Mouse (Mus musculus) intestine, embryonic 14.5 days (tissue): ENCODE results near the gene Clec16a. TPM values are rescaled to one million over a fixed set of nuclear protein-coding genes. Genes with fewer than 3 reads are reported as not detected.
A peak's percentile ranks its signal among the peaks of the same experiment; 100 is the strongest.

Experiments
- ATAC-seq: fragments of 200-750 bp; cut with Nextera tagmentation; replicated peaks from 2 replicates; pipeline ENCODE4 v1.8.0; 2017; ENCODE audit warnings: low read depth, moderate number of reproducible peaks, moderate TSS enrichment, moderate library complexity; ENCODE audit not compliant: low FRiP score, low TSS enrichment
- DNase-seq: peaks from one replicate; pipeline ENCODE4 v3.0.0-alpha.2; 2018; ENCODE audit warnings: low spot score
- H3K27ac ChIP-seq: fragments of 300-500 bp; sonication (generic); 2 replicates; pipeline ENCODE4 v1.5.1; 2014; ENCODE audit warnings: low read depth, mild to moderate bottlenecking, control low read depth
- H3K27me3 ChIP-seq: fragments of 300-500 bp; sonication (generic); replicated peaks from 2 replicates; pipeline ENCODE4 v1.6.1; 2014; ENCODE audit warnings: low read length, control low read depth; ENCODE audit not compliant: control insufficient read depth, insufficient read depth
- H3K36me3 ChIP-seq: fragments of 300-500 bp; sonication (generic); 2 replicates; pipeline ENCODE4 v1.6.1; 2014; ENCODE audit warnings: low read length, control low read depth; ENCODE audit not compliant: control insufficient read depth, insufficient read depth
- H3K4me1 ChIP-seq: fragments of 300-500 bp; sonication (generic); replicated peaks from 2 replicates; pipeline ENCODE4 v1.6.1; 2014; ENCODE audit warnings: low read length, control low read depth, mixed read lengths; ENCODE audit not compliant: control insufficient read depth, insufficient read depth
- H3K4me2 ChIP-seq: fragments of 300-500 bp; sonication (generic); 2 replicates; pipeline ENCODE4 v1.6.1; 2014; ENCODE audit warnings: low read length
- H3K4me3 ChIP-seq: fragments of 300-500 bp; sonication (generic); 2 replicates; pipeline ENCODE4 v1.5.1; 2014; ENCODE audit warnings: low read depth, low read length, control low read depth, mixed read lengths
- H3K9ac ChIP-seq: fragments of 300-500 bp; sonication (generic); 2 replicates; pipeline ENCODE4 v1.6.1; 2014; ENCODE audit warnings: mild to moderate bottlenecking, low read length
- H3K9me3 ChIP-seq: fragments of 300-500 bp; sonication (generic); 2 replicates; pipeline ENCODE4 v1.6.1; 2016; ENCODE audit warnings: low read length, control low read depth; ENCODE audit not compliant: control insufficient read depth
- WGBS: fragments of 180-500 bp; shearing (Covaris S2); extraction: QIAGEN DNeasy Blood & Tissue Kit; methylation state at CpG from one replicate; pipeline ENCODE4 v1.1.7; 2014; 5-methylcytosine and 5-hydroxymethylcytosine counted together
- polyA plus RNA-seq: library from polyadenylated mRNA; unstranded; fragments of >200 nt; fragmentation: Nextera tagmentation; extraction: Ambion mirVana; gene quantifications from 2 replicates; pipeline ENCODE4 v1.2.1, GENCODE M21; 2014

The Clec16a gene
- polyA plus RNA-seq = 26.6 and 30.2 TPM in 2 replicates

DNA sequence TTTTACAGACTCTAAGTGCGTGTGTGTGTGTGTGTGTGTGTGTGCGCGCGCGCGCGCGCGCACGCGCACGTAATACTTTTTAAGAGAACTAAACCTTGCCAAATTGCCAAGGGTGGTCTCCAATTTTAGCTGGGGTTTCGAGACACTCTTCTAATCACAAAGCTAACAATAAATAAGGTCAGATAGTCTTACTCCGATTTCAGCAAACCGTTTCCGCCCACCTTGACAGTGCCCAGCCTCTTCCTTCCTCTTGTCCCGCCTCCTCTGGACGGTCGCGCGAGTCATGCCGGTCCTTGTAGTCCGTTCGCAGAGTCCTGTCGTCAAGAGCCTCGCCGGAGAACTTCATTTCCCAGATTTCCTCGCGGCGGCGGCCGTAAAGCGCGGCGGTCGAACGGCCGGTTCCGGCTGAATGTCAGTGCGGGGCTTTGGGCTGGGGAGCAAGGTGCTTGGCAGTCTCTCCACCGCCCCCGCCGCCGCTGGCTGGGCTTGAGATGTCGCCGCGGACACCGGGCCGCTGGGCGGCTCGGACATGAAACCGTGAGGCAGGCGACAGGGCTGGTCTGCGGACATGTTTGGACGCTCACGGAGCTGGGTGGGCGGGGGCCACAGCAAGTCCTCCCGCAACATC, at the start of gene Clec16a:
Clec16a (plus strand) TSS at position 345 of the 628 bp plus-strand sequence.
- Histone ChIP-seq H3K9me3 (no peaks in the 10 kb centered on the region), H3K4me2 (peak within 1 kb of the TSS; percentile 90), H3K4me1 (peaks cover 32% of the 10 kb centered on the region), H3K27me3 (no peaks in the 10 kb centered on the region), H3K36me3 (no peaks in the 10 kb centered on the region), H3K27ac (no peak within 1 kb of the TSS; the same call in 1 of the 2 replicates), H3K9ac (peak within 1 kb of the TSS; percentile 72), H3K4me3 (peak within 1 kb of the TSS; percentile 89)
- DNase-seq (peak; percentile 97), ATAC-seq (peak; percentile 87)
- WGBS = under 1% methylated on average over 58 of the region's 58 CpGs

DNA sequence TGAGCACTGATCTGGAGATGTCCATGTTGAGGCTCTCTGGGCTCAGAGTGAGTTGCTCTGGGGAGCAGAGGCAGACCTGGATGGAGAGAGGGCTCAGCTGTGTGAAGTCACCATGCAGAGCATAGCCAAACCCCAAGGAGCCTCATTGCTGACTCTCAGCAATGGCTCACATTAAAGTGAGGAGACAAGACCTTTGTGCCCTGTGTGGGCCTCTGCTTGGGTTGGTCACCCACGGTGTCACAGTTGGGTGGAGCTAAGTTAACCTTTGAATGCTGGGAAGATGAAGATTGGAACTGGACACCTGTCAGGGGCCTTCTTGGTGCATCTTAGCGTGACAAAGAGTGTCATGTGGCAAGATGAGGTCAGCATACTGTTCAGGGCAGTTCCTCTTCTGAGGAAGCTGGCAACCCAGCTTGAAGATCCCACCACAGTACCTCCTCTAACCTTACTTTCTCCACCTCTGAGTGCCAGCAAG, 49.3 kb upstream of the Clec16a start:
- WGBS = 71% methylated on average over 2 of the region's 2 CpGs
- ATAC-seq = no peak
- no peak overlapping the region for H3K27ac ChIP-seq
- no peak overlapping the region for H3K4me2 ChIP-seq
- no peak overlapping the region for H3K4me3 ChIP-seq
- no peaks in the 10 kb centered on the region for H3K4me1 ChIP-seq
- H3K9me3 ChIP-seq = no peaks in the 10 kb centered on the region
- no peaks in the 10 kb centered on the region for H3K36me3 ChIP-seq
- H3K9ac ChIP-seq = no peak overlapping the region
- 0 out of 2 replicates have a peak, but pooled peaks cover 3% of the 10 kb centered on the region for H3K27me3 ChIP-seq
- DNase-seq = no peak

GRCm38 (mm10) chr16:10498096-10498602, 47.0 kb upstream of the Clec16a start:
- Histone ChIP-seq H3K4me3 (no peak overlapping the region), H3K9ac (no peak overlapping the region), H3K36me3 (no peaks in the 10 kb centered on the region), H3K4me2 (no peak overlapping the region), H3K4me1 (no peaks in the 10 kb centered on the region), H3K27me3 (no peaks in the 10 kb centered on the region), H3K27ac (no peak overlapping the region), H3K9me3 (no peaks in the 10 kb centered on the region)
- 63% methylated on average over 5 of the region's 5 CpGs for WGBS
- no peak for ATAC-seq
- no peak for DNase-seq

DNA sequence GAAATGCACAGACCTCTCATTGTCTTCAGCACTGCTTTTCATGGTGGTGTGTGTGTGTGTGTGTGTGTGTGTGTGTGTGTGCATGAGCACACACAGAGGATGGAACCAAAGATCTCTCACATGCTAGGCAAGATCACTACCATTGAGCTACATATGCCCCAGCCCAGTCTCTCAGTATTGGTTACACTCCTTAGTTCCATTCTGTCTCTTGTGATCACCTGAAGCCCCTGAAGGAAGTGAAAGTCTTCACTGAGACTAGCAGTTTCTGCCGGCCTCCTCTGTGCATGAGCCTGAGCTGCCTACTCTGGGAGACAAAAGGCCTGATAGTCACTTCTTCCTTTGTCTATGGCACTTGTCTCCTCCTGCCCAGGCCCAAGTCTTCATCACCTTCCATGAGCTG, 46.0 kb upstream of the Clec16a start:
- Histone ChIP-seq H3K27ac (no peak overlapping the region), H3K27me3 (no peaks in the 10 kb centered on the region), H3K36me3 (no peaks in the 10 kb centered on the region), H3K4me2 (no peak overlapping the region), H3K9me3 (no peaks in the 10 kb centered on the region), H3K4me1 (no peaks in the 10 kb centered on the region), H3K9ac (no peak overlapping the region), H3K4me3 (no peak overlapping the region)
- no peak for DNase-seq
- no peak for ATAC-seq
- 61% methylated on average over 1 of the region's 1 CpGs for WGBS

GRCm38 (mm10) chr16:10501865-10502264, 43.3 kb upstream of the Clec16a start:
- Histone ChIP-seq H3K9me3 (no peaks in the 10 kb centered on the region), H3K4me2 (no peak overlapping the region), H3K27ac (no peak overlapping the region), H3K9ac (no peak overlapping the region), H3K27me3 (no peaks in the 10 kb centered on the region), H3K36me3 (no peaks in the 10 kb centered on the region), H3K4me3 (no peak overlapping the region), H3K4me1 (no peaks in the 10 kb centered on the region)
- no peak for ATAC-seq
- DNase-seq = peak; percentile 90
- 13% methylated on average over 8 of the region's 8 CpGs for WGBS

DNA sequence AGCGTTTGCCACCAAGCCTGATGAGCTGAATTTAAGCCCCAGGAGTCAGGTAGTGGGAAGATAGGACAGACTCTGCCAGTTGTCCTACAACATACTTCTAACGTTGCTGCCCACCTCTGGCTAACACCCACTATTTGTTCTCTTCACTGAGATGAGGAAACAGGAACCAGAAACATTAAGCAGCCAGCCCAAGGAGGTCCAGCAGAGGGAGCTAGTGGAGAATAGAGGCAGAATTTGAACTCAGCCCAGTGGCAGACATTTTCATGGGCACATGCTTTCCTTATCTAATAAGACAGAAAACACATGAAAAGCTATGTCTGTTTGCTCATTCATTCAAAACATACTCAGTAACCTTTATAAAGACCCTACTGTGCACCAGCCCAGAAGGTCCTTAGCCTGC, 42.1 kb upstream of the Clec16a start:
- Histone ChIP-seq H3K9ac (no peak overlapping the region), H3K9me3 (no peaks in the 10 kb centered on the region), H3K27ac (no peak overlapping the region), H3K4me2 (no peak overlapping the region), H3K27me3 (no peaks in the 10 kb centered on the region), H3K4me1 (no peaks in the 10 kb centered on the region), H3K4me3 (no peak overlapping the region), H3K36me3 (no peaks in the 10 kb centered on the region)
- no peak for ATAC-seq
- WGBS = 54% methylated on average over 2 of the region's 2 CpGs
- DNase-seq = no peak

DNA sequence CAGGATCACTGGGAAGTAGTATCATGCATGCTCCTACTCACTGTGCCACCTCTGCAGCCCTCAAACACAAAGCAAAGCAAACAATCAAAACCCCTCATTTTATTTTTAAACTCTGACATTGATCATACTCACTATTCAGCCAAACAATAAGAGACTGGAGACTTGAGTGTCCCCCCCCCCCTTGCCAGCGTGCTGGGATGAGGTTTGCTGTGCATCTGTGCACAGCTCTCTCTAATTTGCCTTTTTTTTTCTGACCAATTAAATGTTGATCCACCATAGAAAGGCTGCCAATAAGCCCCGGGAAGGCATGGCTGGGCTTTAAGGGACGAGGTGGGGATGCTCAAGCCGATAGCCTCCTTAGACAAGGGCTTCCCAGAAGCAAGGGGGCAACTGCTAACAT, 37.7 kb upstream of the Clec16a start:
- no peak overlapping the region for H3K4me3 ChIP-seq
- H3K4me1 ChIP-seq = no peaks in the 10 kb centered on the region
- no peak for ATAC-seq
- H3K36me3 ChIP-seq = no peaks in the 10 kb centered on the region
- DNase-seq = no peak
- no peaks in the 10 kb centered on the region for H3K9me3 ChIP-seq
- H3K4me2 ChIP-seq = no peak overlapping the region
- WGBS = 77% methylated on average over 4 of the region's 4 CpGs
- no peak overlapping the region for H3K27ac ChIP-seq
- H3K27me3 ChIP-seq = no peaks in the 10 kb centered on the region
- H3K9ac ChIP-seq = no peak overlapping the region

- Histone ChIP-seq H3K4me3 (no peak overlapping the region), H3K4me1 (no peaks in the 10 kb centered on the region), H3K36me3 (no peaks in the 10 kb centered on the region), H3K9me3 (no peaks in the 10 kb centered on the region), H3K9ac (no peak overlapping the region), H3K4me2 (no peak overlapping the region), H3K27me3 (no peaks in the 10 kb centered on the region), H3K27ac (no peak overlapping the region)
- ATAC-seq = no peak
- no peak for DNase-seq
- 60% methylated on average over 6 of the region's 6 CpGs for WGBS
Observed at GRCm38 (mm10) chr16:10508691-10509090, 36.4 kb upstream of the Clec16a start.
